Mouse (Mus musculus): ENCODE results near the gene Trub2. TPM values are rescaled to one million over a fixed set of nuclear protein-coding genes. Genes with fewer than 3 reads are reported as not detected.

The Trub2 gene
- total RNA-seq, 1 experiment: 78.5 TPM

DNA sequence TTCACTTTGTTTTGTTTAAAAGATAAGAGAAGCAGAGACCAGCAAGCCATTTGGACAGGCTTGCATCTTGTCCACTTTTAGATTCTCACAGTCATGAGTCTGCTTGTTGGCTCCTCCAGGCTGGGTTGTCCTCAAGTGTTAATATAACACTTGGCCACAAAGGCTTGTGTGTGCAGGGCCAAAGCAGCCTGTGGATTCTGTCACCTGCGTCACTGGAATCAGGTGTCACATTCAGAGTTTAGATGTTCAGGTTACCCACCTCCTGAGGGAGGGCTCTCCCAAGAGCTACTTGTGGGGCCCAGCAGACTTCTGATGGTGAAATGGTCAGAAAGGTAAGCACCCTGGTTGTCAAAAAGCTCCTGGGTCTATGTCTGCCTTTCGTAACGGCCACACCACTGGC is 65.2 kb downstream of the Trub2 start:
- in situ Hi-C loops (cut with MboI; ENCODE audit: low sequenced_read_pairs in 2 of 2, unreplicated experiment in 2 of 2): no loop called here
- Histone ChIP-seq H3K4me1 (ENCODE audit: control insufficient read depth in 2 of 2, insufficient read depth in 2 of 2, low read length in 2 of 2, poor library complexity in 1 of 2) (peaks cover 0 to 3% of the 10 kb centered on the region in 2 experiments; a peak in 2 of 4 replicates), H3K36me3 (ENCODE audit: control insufficient read depth, insufficient read depth, low read length, poor library complexity, severe bottlenecking) (peaks cover 62% of the 10 kb centered on the region), H3K9ac (ENCODE audit: insufficient read depth, low read depth, low read length, poor library complexity, severe bottlenecking) (no peak overlapping the region), H3K27ac (ENCODE audit: insufficient read depth, low read depth, low read length, poor library complexity, severe bottlenecking) (no peak overlapping the region), H3K9me3 (ENCODE audit: control insufficient read depth, insufficient read depth, low read depth, low read length) (no peaks in the 10 kb centered on the region), H3K4me3 (ENCODE audit: insufficient read depth in 1 of 2, low read depth in 1 of 2, low read length in 2 of 2, poor library complexity in 1 of 2, severe bottlenecking in 1 of 2) (no peak overlapping the region)
- TF ChIP-seq MAFK (IDR thresholded peaks at IDR 0.05; ENCODE audit: insufficient read depth, low read depth, low read length): no peak
- TF ChIP-seq CHD2 (IDR thresholded peaks at IDR 0.05; ENCODE audit: low read depth, low read length): no peak
- no peak for TF ChIP-seq HCFC1 (IDR thresholded peaks at IDR 0.05; ENCODE audit: borderline replicate concordance, insufficient read depth, low read length)
- no peak for TF ChIP-seq ZC3H11A (IDR thresholded peaks at IDR 0.05; ENCODE audit: borderline replicate concordance, low read depth, low read length)
- TF ChIP-seq ZNF384 (IDR thresholded peaks at IDR 0.05; ENCODE audit: low read depth, low read length): no peak
- DNase-seq (ENCODE audit: low read depth, low spot score): no peak

DNA sequence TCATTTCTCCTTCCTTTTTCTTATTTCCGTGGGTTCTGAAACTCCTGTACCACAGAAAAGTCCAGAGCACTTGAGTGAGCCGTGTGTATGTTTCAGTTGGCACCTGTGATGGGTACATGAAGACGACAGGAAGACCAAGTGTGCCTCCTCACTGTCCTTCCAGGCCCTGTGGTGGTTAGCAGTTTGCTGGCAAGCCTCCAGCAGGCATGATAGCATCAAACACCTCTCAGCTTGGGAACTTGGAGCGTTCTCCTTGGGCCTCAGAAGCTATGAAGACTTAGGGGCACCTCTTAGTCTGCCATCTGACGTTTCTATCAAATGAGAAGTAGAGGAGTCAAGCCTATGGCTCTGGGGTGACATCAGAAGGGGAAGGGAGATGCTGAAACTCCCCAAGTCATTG is 69.7 kb downstream of the Trub2 start:
- Histone ChIP-seq H3K27ac (ENCODE audit: insufficient read depth, low read depth, low read length, poor library complexity, severe bottlenecking) (no peak overlapping the region), H3K9ac (ENCODE audit: insufficient read depth, low read depth, low read length, poor library complexity, severe bottlenecking) (no peak overlapping the region), H3K9me3 (ENCODE audit: control insufficient read depth, insufficient read depth, low read depth, low read length) (no peaks in the 10 kb centered on the region), H3K36me3 (ENCODE audit: control insufficient read depth, insufficient read depth, low read length, poor library complexity, severe bottlenecking) (peaks cover 45% of the 10 kb centered on the region), H3K4me3 (ENCODE audit: insufficient read depth in 1 of 2, low read depth in 1 of 2, low read length in 2 of 2, poor library complexity in 1 of 2, severe bottlenecking in 1 of 2) (no peak overlapping the region), H3K4me1 (ENCODE audit: control insufficient read depth in 2 of 2, insufficient read depth in 2 of 2, low read length in 2 of 2, poor library complexity in 1 of 2) (peaks cover 3 to 19% of the 10 kb centered on the region in 2 experiments; a peak in 3 of 4 replicates)
- TF ChIP-seq MAFK (IDR thresholded peaks at IDR 0.05; ENCODE audit: insufficient read depth, low read depth, low read length) (no peak), ZNF384 (IDR thresholded peaks at IDR 0.05; ENCODE audit: low read depth, low read length) (no peak), CHD2 (IDR thresholded peaks at IDR 0.05; ENCODE audit: low read depth, low read length) (no peak), HCFC1 (IDR thresholded peaks at IDR 0.05; ENCODE audit: borderline replicate concordance, insufficient read depth, low read length) (no peak), ZC3H11A (IDR thresholded peaks at IDR 0.05; ENCODE audit: borderline replicate concordance, low read depth, low read length) (no peak)
- in situ Hi-C loops (cut with MboI; ENCODE audit: low sequenced_read_pairs in 2 of 2, unreplicated experiment in 2 of 2): no loop called here
- DNase-seq (ENCODE audit: low read depth, low spot score): no peak

DNA sequence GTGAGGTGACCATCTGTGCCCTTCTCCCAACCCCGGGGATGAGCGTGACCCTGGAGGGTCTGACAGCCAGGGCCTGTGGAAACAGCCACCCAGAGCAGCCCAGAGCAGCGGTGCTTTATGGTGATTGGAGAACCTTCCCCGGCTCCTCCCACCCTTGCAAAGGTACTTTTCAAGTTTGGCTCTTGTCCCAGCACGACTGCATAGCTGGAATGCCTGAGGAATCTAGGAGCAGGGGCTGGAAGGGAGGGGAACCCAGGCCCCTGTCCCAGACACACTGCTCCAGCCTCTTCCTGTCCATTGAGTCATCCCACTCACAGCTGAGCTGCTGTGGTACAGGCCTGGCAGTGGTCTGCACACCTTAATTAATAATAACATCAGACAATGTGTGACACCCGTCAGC is 71.6 kb downstream of the Trub2 start:
- Histone ChIP-seq H3K4me3 (ENCODE audit: insufficient read depth in 1 of 2, low read depth in 1 of 2, low read length in 2 of 2, poor library complexity in 1 of 2, severe bottlenecking in 1 of 2) (no peak overlapping the region), H3K9me3 (ENCODE audit: control insufficient read depth, insufficient read depth, low read depth, low read length) (no peaks in the 10 kb centered on the region), H3K36me3 (ENCODE audit: control insufficient read depth, insufficient read depth, low read length, poor library complexity, severe bottlenecking) (peaks cover 29% of the 10 kb centered on the region; the same call in 1 of the 2 replicates), H3K27ac (ENCODE audit: insufficient read depth, low read depth, low read length, poor library complexity, severe bottlenecking) (peak overlapping the region; percentile 86), H3K9ac (ENCODE audit: insufficient read depth, low read depth, low read length, poor library complexity, severe bottlenecking) (no peak overlapping the region), H3K4me1 (ENCODE audit: control insufficient read depth in 2 of 2, insufficient read depth in 2 of 2, low read length in 2 of 2, poor library complexity in 1 of 2) (peaks cover 3 to 19% of the 10 kb centered on the region in 2 experiments; a peak in 3 of 4 replicates)
- in situ Hi-C loops (cut with MboI; ENCODE audit: low sequenced_read_pairs in 2 of 2, unreplicated experiment in 2 of 2): no loop called here
- peak; percentile 80 for DNase-seq (ENCODE audit: low read depth, low spot score)
- TF ChIP-seq CHD2 (IDR thresholded peaks at IDR 0.05; ENCODE audit: low read depth, low read length) (no peak), ZC3H11A (IDR thresholded peaks at IDR 0.05; ENCODE audit: borderline replicate concordance, low read depth, low read length) (no peak), ZNF384 (IDR thresholded peaks at IDR 0.05; ENCODE audit: low read depth, low read length) (no peak)

DNA sequence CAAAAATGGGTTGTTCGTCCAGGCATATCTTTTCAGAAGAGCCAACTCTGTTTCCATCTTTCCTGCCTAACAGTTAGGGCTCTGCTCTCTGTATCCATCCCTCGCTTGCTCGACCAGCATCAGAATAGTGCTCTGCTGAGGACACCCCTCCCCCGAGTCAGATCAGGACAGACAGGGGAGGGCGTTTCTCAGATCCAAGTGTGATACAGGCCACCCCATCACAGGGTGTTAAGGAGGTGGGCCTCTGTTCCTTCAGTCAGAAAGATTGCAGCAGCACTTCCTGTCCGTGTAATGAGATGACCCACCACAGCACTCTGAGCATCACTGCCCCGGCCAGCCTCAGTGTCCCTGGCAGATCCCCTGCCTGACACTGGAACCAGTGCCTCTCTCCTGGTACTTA is 72.2 kb downstream of the Trub2 start:
- Histone ChIP-seq H3K36me3 (ENCODE audit: control insufficient read depth, insufficient read depth, low read length, poor library complexity, severe bottlenecking) (peaks cover 27% of the 10 kb centered on the region; the same call in 1 of the 2 replicates), H3K9ac (ENCODE audit: insufficient read depth, low read depth, low read length, poor library complexity, severe bottlenecking) (0 out of 2 replicates have a peak overlapping the region, but pooled peaks have one; percentile 22), H3K27ac (ENCODE audit: insufficient read depth, low read depth, low read length, poor library complexity, severe bottlenecking) (peak overlapping the region; percentile 86), H3K4me3 (ENCODE audit: insufficient read depth in 1 of 2, low read depth in 1 of 2, low read length in 2 of 2, poor library complexity in 1 of 2, severe bottlenecking in 1 of 2) (no peak overlapping the region), H3K4me1 (ENCODE audit: control insufficient read depth in 2 of 2, insufficient read depth in 2 of 2, low read length in 2 of 2, poor library complexity in 1 of 2) (peaks cover 3 to 23% of the 10 kb centered on the region in 2 experiments; a peak in 3 of 4 replicates), H3K9me3 (ENCODE audit: control insufficient read depth, insufficient read depth, low read depth, low read length) (no peaks in the 10 kb centered on the region)
- TF ChIP-seq ZC3H11A (IDR thresholded peaks at IDR 0.05; ENCODE audit: borderline replicate concordance, low read depth, low read length): no peak
- TF ChIP-seq HCFC1 (IDR thresholded peaks at IDR 0.05; ENCODE audit: borderline replicate concordance, insufficient read depth, low read length): no peak
- no peak for TF ChIP-seq ZNF384 (IDR thresholded peaks at IDR 0.05; ENCODE audit: low read depth, low read length)
- TF ChIP-seq MAFK (IDR thresholded peaks at IDR 0.05; ENCODE audit: insufficient read depth, low read depth, low read length): no peak
- TF ChIP-seq CHD2 (IDR thresholded peaks at IDR 0.05; ENCODE audit: low read depth, low read length): no peak
- in situ Hi-C loops (cut with MboI; ENCODE audit: low sequenced_read_pairs in 2 of 2, unreplicated experiment in 2 of 2): no loop called here
- no peak for DNase-seq (ENCODE audit: low read depth, low spot score)

DNA sequence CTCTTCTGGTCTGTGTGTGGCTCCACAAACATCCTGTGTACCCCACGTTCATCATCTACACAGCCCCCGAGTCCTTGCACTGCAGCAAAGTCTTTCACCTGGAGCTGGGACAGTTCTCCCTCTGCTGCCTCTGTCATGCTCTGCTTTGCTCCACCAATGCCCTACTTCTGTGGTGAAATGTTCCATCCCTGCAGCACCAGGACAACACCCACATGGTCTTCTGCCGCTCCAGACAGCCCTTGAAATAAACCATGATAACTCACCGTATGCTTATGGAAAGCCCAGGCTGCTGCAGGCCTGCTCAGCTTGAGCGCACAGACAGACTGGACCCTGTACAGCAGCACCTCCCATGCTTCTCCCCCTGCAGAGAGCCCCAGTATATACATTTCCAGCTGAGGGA is 74.2 kb downstream of the Trub2 start:
- no peak overlapping the region for H3K4me3 ChIP-seq (ENCODE audit: insufficient read depth in 1 of 2, low read depth in 1 of 2, low read length in 2 of 2, poor library complexity in 1 of 2, severe bottlenecking in 1 of 2)
- H3K9me3 ChIP-seq (ENCODE audit: control insufficient read depth, insufficient read depth, low read depth, low read length): no peaks in the 10 kb centered on the region
- DNase-seq (ENCODE audit: low read depth, low spot score): no peak
- in situ Hi-C loops (cut with MboI; ENCODE audit: low sequenced_read_pairs in 2 of 2, unreplicated experiment in 2 of 2): no loop called here
- no peak overlapping the region for H3K27ac ChIP-seq (ENCODE audit: insufficient read depth, low read depth, low read length, poor library complexity, severe bottlenecking)
- peaks cover 29% of the 10 kb centered on the region for H3K36me3 ChIP-seq (ENCODE audit: control insufficient read depth, insufficient read depth, low read length, poor library complexity, severe bottlenecking)
- TF ChIP-seq ZC3H11A (IDR thresholded peaks at IDR 0.05; ENCODE audit: borderline replicate concordance, low read depth, low read length) (no peak), HCFC1 (IDR thresholded peaks at IDR 0.05; ENCODE audit: borderline replicate concordance, insufficient read depth, low read length) (no peak), ZNF384 (IDR thresholded peaks at IDR 0.05; ENCODE audit: low read depth, low read length) (no peak), MAFK (IDR thresholded peaks at IDR 0.05; ENCODE audit: insufficient read depth, low read depth, low read length) (no peak), CHD2 (IDR thresholded peaks at IDR 0.05; ENCODE audit: low read depth, low read length) (no peak)
- H3K4me1 ChIP-seq (ENCODE audit: control insufficient read depth in 2 of 2, insufficient read depth in 2 of 2, low read length in 2 of 2, poor library complexity in 1 of 2): peaks cover 3 to 28% of the 10 kb centered on the region in 2 experiments; a peak in 3 of 4 replicates
- H3K9ac ChIP-seq (ENCODE audit: insufficient read depth, low read depth, low read length, poor library complexity, severe bottlenecking): no peak overlapping the region
